Mouse (Mus musculus) liver, embryonic 15.5 days (tissue): Measurements from ENCODE around the gene Neu2. TPM values are rescaled to one million over a fixed set of nuclear protein-coding genes. Genes with fewer than 3 reads are reported as not detected.
A peak's percentile ranks its signal among the peaks of the same experiment; 100 is the strongest.

Experiments
- ATAC-seq: fragments of 200-750 bp; cut with Nextera tagmentation; 2 replicates; pipeline ENCODE4 v1.8.0; 2017; ENCODE audit warnings: moderate number of reproducible peaks, mild to moderate bottlenecking, moderate library complexity; ENCODE audit not compliant: insufficient read depth
- H3K27ac ChIP-seq: fragments of 300-500 bp; sonication (generic); replicated peaks from 2 replicates; pipeline ENCODE4 v1.5.1; 2015; ENCODE audit warnings: mild to moderate bottlenecking, inconsistent platforms
- H3K27me3 ChIP-seq: fragments of 300-500 bp; sonication (generic); 2 replicates; pipeline ENCODE4 v1.6.1; 2015; ENCODE audit warnings: mild to moderate bottlenecking, inconsistent platforms
- H3K36me3 ChIP-seq: fragments of 300-500 bp; sonication (generic); replicated peaks from 2 replicates; pipeline ENCODE4 v1.6.1; 2015; ENCODE audit warnings: moderate library complexity, mild to moderate bottlenecking, inconsistent platforms
- H3K4me1 ChIP-seq: fragments of 300-500 bp; sonication (generic); replicated peaks from 2 replicates; pipeline ENCODE4 v1.6.1; 2015; ENCODE audit warnings: inconsistent platforms
- H3K4me2 ChIP-seq: fragments of 300-500 bp; sonication (generic); 2 replicates; pipeline ENCODE4 v1.6.1; 2015; ENCODE audit warnings: moderate library complexity, mild to moderate bottlenecking, inconsistent platforms
- H3K4me3 ChIP-seq: fragments of 300-500 bp; sonication (generic); replicated peaks from 2 replicates; pipeline ENCODE4 v1.5.1; 2015; ENCODE audit warnings: mild to moderate bottlenecking, inconsistent platforms
- H3K9ac ChIP-seq: fragments of 300-500 bp; sonication (generic); 2 replicates; pipeline ENCODE4 v1.6.1; 2015; ENCODE audit warnings: moderate library complexity, mild to moderate bottlenecking, inconsistent platforms
- H3K9me3 ChIP-seq: fragments of 300-500 bp; sonication (generic); replicated peaks from 2 replicates; pipeline ENCODE4 v1.6.1; 2016; ENCODE audit warnings: inconsistent platforms
- WGBS: fragments of 180-500 bp; shearing (Covaris S2); methylation state at CpG from one replicate; pipeline ENCODE4 v1.1.7; 2015; ENCODE audit warnings: mixed read lengths; ENCODE audit not compliant: insufficient replicate concordance; 5-methylcytosine and 5-hydroxymethylcytosine counted together
- polyA plus RNA-seq: library from polyadenylated mRNA; unstranded; fragments of >200 nt; fragmentation: Nextera tagmentation; extraction: Ambion mirVana; gene quantifications from 2 replicates; pipeline ENCODE4 v1.2.1, GENCODE M21; 2015

Gene Neu2
- polyA plus RNA-seq, 1 experiment from 2014 or later: 0.59 TPM

DNA sequence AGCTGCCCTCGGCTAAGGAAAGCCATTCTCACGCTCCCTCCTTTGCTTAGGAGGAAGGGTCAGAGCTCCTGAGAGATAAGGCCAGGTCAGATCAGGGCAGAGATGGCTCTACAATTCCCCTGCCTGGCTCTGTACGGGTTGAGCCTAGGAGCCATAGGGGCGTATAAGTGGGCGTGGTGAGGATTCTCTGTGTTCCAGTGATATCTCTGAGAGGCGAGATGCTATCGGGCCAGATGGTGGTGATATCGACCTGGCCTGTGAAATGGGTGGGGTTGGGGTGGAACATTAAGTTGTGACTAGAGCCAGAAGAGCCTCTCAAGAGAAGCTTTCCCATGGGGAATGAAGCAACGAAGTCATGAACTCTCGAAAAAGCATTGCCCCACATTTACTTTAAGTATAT, 121.9 kb downstream of the Neu2 start:
- 29% methylated on average over 10 of the region's 10 CpGs for WGBS
- no peak for ATAC-seq

DNA sequence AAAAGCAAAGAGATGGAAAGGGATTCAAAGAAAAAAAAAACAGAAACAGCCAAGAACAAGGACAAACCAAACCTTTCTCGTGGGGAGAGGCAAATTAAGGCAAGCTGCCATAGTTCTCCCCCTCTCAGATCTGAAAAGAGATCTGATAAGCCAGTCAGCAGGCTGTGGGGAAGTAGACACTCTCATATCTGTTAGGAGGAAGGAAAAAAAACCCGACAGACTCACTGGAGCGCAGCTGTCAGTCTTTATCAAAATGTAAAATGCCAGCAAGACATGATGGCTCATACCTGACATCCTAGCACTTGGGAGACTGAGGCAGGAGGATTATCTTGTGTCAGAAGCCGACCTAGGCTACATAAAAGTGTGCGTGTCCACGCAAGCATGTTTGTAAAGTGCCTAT, 122.5 kb downstream of the Neu2 start:
- WGBS: 17% methylated on average over 6 of the region's 6 CpGs
- H3K9me3 ChIP-seq: no peaks in the 10 kb centered on the region
- H3K9ac ChIP-seq: no peak overlapping the region
- H3K4me2 ChIP-seq: peak overlapping the region; percentile 29
- H3K27me3 ChIP-seq: no peaks in the 10 kb centered on the region
- peak; percentile 30 for ATAC-seq
- no peak overlapping the region for H3K4me3 ChIP-seq
- H3K27ac ChIP-seq: peak overlapping the region; percentile 73
- 0 out of 2 replicates have a peak, but pooled peaks cover 3% of the 10 kb centered on the region for H3K36me3 ChIP-seq
- peaks cover 75% of the 10 kb centered on the region for H3K4me1 ChIP-seq

More for the DNA sequence above, 121.9 kb downstream of the Neu2 start:
- Histone ChIP-seq H3K9ac (no peak overlapping the region), H3K4me3 (no peak overlapping the region), H3K4me1 (peaks cover 75% of the 10 kb centered on the region), H3K27ac (peak overlapping the region; percentile 46), H3K36me3 (0 out of 2 replicates have a peak, but pooled peaks cover 2% of the 10 kb centered on the region), H3K4me2 (peak overlapping the region; percentile 39), H3K9me3 (no peaks in the 10 kb centered on the region), H3K27me3 (no peaks in the 10 kb centered on the region)

DNA sequence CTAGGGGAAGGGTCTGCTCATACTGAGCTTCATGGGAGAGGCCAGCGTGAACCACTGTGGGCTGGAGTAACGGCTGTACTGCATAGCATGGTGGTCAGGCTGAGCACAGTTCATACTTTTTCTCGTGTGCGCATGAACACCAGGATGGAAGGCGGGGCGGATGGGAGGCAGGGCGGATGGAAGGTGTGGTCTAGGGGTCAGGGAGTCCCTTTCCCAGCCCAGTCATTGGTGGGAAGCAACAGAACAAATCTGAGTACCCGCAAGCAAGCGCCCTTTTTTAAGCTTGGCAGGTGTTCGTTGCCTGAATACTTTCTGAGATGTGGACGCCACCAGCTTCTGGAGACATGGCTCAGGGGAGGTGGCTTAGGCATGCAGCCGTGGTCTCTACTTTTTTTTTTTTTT, 127.0 kb downstream of the Neu2 start:
- 0 out of 2 replicates have a peak, but pooled peaks cover 3% of the 10 kb centered on the region for H3K36me3 ChIP-seq
- ATAC-seq: no peak
- no peaks in the 10 kb centered on the region for H3K9me3 ChIP-seq
- 42% methylated on average over 12 of the region's 12 CpGs for WGBS
- H3K4me2 ChIP-seq: peak overlapping the region; percentile 66
- peaks cover 74% of the 10 kb centered on the region for H3K4me1 ChIP-seq
- H3K4me3 ChIP-seq: peak overlapping the region; percentile 21
- no peaks in the 10 kb centered on the region for H3K27me3 ChIP-seq
- H3K9ac ChIP-seq: peak overlapping the region; percentile 48
- H3K27ac ChIP-seq: peak overlapping the region; percentile 92

- Histone ChIP-seq H3K27ac (peak overlapping the region; percentile 92), H3K9ac (peak overlapping the region; percentile 48), H3K27me3 (no peaks in the 10 kb centered on the region), H3K36me3 (0 out of 2 replicates have a peak, but pooled peaks cover 3% of the 10 kb centered on the region), H3K4me3 (peak overlapping the region; percentile 21), H3K4me1 (peaks cover 68% of the 10 kb centered on the region), H3K4me2 (peak overlapping the region; percentile 66), H3K9me3 (no peaks in the 10 kb centered on the region)
- ATAC-seq: peak; percentile 99
- WGBS: 15% methylated on average over 4 of the region's 4 CpGs
These were observed 127.6 kb downstream of the Neu2 start for GRCm38 (mm10) chr1:87637121-87637877.

- ATAC-seq: peak; percentile 86
- no peak overlapping the region for H3K4me3 ChIP-seq
- 0 out of 2 replicates have a peak, but pooled peaks cover 3% of the 10 kb centered on the region for H3K36me3 ChIP-seq
- WGBS: 53% methylated on average over 4 of the region's 4 CpGs
- H3K9ac ChIP-seq: peak overlapping the region; percentile 1
- H3K9me3 ChIP-seq: no peaks in the 10 kb centered on the region
- peak overlapping the region; percentile 92 for H3K27ac ChIP-seq
- peak overlapping the region; percentile 66 for H3K4me2 ChIP-seq
- no peaks in the 10 kb centered on the region for H3K27me3 ChIP-seq
- H3K4me1 ChIP-seq: peaks cover 61% of the 10 kb centered on the region
These were observed 128.3 kb downstream of the Neu2 start for GRCm38 (mm10) chr1:87637878-87638600.

- no peak overlapping the region; the same call in 1 of the 2 replicates for H3K9ac ChIP-seq
- no peaks in the 10 kb centered on the region for H3K27me3 ChIP-seq
- no peaks in the 10 kb centered on the region for H3K9me3 ChIP-seq
- H3K4me2 ChIP-seq: peak overlapping the region; percentile 31
- ATAC-seq: no peak
- WGBS: 54% methylated on average over 8 of the region's 8 CpGs
- no peak overlapping the region for H3K4me3 ChIP-seq
- H3K36me3 ChIP-seq: 0 out of 2 replicates have a peak, but pooled peaks cover 3% of the 10 kb centered on the region
- H3K4me1 ChIP-seq: peaks cover 60% of the 10 kb centered on the region
- peak overlapping the region; percentile 73 for H3K27ac ChIP-seq
These were observed 130.0 kb downstream of the Neu2 start for GRCm38 (mm10) chr1:87639724-87640123.

DNA sequence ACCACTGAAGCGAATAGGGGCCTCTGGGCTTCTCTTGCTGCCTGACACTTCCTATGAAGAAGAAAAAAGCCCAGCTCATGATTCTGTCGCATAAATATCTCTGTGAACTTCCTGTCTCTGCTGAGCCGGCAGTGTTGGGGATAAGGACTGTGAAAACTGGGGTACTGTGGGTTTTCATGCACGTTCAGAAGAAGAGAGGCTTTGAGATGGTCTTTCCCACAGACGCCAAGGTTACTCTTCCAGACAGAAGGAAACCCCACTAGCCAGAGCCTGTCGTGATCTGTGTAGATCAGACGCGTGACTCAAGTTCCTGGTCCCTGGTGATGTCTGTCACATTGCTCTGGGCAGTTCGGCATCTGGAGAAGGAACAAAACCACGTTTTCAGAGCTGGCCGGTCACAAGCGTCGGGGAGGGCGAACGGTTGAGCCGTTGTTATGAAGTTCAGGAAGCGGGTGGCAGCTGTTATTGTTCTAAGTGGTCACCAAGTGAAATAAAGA, 130.5 kb downstream of the Neu2 start:
- Histone ChIP-seq H3K27ac (peak overlapping the region; percentile 73), H3K27me3 (no peaks in the 10 kb centered on the region), H3K36me3 (0 out of 2 replicates have a peak, but pooled peaks cover 3% of the 10 kb centered on the region), H3K4me1 (peaks cover 63% of the 10 kb centered on the region), H3K9ac (no peak overlapping the region; the same call in 1 of the 2 replicates), H3K4me3 (no peak overlapping the region), H3K4me2 (peak overlapping the region; percentile 31), H3K9me3 (no peaks in the 10 kb centered on the region)
- no peak for ATAC-seq
- 21% methylated on average over 17 of the region's 17 CpGs for WGBS

DNA sequence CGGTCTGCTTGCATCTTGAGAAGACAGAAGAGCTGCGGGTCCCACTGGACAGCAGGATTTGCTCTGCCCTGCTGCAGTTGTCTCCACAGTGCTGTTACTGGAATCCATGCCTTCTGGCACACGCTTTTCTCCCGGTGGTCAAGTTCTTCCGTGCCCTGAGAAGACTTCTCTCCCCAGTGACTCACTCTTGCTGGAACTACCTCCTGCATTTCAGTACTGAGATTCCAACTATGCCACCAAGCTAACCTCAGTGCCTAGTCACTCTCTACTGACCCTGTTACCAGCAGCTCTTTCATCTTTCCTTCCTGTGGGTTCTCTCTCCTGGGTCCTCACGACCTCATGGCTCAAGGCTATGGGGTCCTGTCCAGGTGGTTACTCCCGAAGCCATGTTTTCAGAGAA, 133.3 kb downstream of the Neu2 start:
- 76% methylated on average over 7 of the region's 7 CpGs for WGBS
- H3K4me1 ChIP-seq: peaks cover 59% of the 10 kb centered on the region

DNA sequence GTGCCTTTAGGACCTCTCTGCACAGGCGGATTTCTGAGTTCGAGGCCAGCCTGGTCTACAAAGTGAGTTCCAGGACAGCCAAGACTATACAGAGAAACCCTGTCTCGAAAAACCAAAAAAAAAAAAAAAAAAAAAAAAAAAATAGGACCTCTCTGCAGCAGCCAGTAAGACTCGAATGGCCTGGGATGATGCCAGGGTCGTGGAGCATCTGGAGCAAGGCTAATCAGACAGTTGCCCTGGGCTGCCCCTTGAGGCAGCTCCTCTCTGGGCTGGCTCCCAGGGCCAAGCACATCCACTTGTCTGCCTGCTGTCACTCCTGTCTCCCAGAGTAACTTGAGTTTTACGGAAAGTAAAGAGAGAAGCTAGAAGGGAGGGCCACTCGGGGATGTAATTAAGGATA, 135.4 kb downstream of the Neu2 start:
- H3K27ac ChIP-seq: peak overlapping the region; percentile 51; the same call in 1 of the 2 replicates
- no peak overlapping the region for H3K9ac ChIP-seq
- no peak overlapping the region for H3K4me2 ChIP-seq
- WGBS: 66% methylated on average over 7 of the region's 7 CpGs
- H3K4me3 ChIP-seq: no peak overlapping the region
- no peak for ATAC-seq
- peaks cover 62% of the 10 kb centered on the region for H3K4me1 ChIP-seq
- no peaks in the 10 kb centered on the region for H3K27me3 ChIP-seq
- no peaks in the 10 kb centered on the region for H3K36me3 ChIP-seq
- no peaks in the 10 kb centered on the region for H3K9me3 ChIP-seq

More for the DNA sequence above, 133.3 kb downstream of the Neu2 start:
- Histone ChIP-seq H3K27me3 (no peaks in the 10 kb centered on the region), H3K4me3 (no peak overlapping the region), H3K4me2 (no peak overlapping the region), H3K27ac (no peak overlapping the region), H3K9me3 (no peaks in the 10 kb centered on the region), H3K36me3 (no peaks in the 10 kb centered on the region), H3K9ac (no peak overlapping the region)
- ATAC-seq: no peak

GRCm38 (mm10) chr1:87645748-87646147, 136.1 kb downstream of the Neu2 start:
- Histone ChIP-seq H3K27me3 (no peaks in the 10 kb centered on the region), H3K36me3 (no peaks in the 10 kb centered on the region), H3K9ac (no peak overlapping the region), H3K4me1 (peaks cover 62% of the 10 kb centered on the region), H3K4me3 (no peak overlapping the region), H3K9me3 (no peaks in the 10 kb centered on the region), H3K27ac (peak overlapping the region; percentile 51), H3K4me2 (no peak overlapping the region)
- no peak for ATAC-seq
- 15% methylated on average over 6 of the region's 6 CpGs for WGBS
